Mouse (Mus musculus): ENCODE measurements around the gene Senp6. TPM values are rescaled to one million over a fixed set of nuclear protein-coding genes. Genes with fewer than 3 reads are reported as not detected.

Senp6 gene
- polyA plus RNA-seq, 1 experiment from 2014 or later, result 64.4 TPM

- no peaks in the 10 kb centered on the region for H3K9me3 ChIP-seq (replicated peaks; ENCODE audit: control insufficient read depth, low read length)
- H3K4me2 ChIP-seq (ENCODE audit: low read length), result no peak overlapping the region
- ATAC-seq (no peak), DNase-seq (ENCODE audit: low spot score) (no peak)
- no peak overlapping the region for H3K9ac ChIP-seq (ENCODE audit: low read length)
- H3K27ac ChIP-seq (ENCODE audit: low read depth, low read length), result no peak overlapping the region
- no peak overlapping the region for H3K4me3 ChIP-seq (ENCODE audit: low read depth, low read length)
- no peaks in the 10 kb centered on the region for H3K27me3 ChIP-seq (replicated peaks; ENCODE audit: control insufficient read depth, insufficient read depth, low read length)
- H3K4me1 ChIP-seq (ENCODE audit: control insufficient read depth, insufficient read depth, low read length), result no peaks in the 10 kb centered on the region
- H3K36me3 ChIP-seq (ENCODE audit: control insufficient read depth, insufficient read depth, low read length), result peaks cover 18% of the 10 kb centered on the region
- 82% methylated on average over 3 of the region's 3 CpGs for WGBS
These were observed 29.6 kb downstream of the Senp6 start for GRCm38 (mm10) chr9:80096325-80096724.

GRCm38 (mm10) chr9:80145992-80146587, 79.4 kb downstream of the Senp6 start:
- Histone ChIP-seq H3K4me1 (ENCODE audit: control insufficient read depth, insufficient read depth, low read length) (no peaks in the 10 kb centered on the region), H3K9me3 (replicated peaks; ENCODE audit: control insufficient read depth, low read length) (no peaks in the 10 kb centered on the region), H3K9ac (ENCODE audit: low read length) (no peak overlapping the region), H3K4me2 (ENCODE audit: low read length) (no peak overlapping the region), H3K36me3 (ENCODE audit: control insufficient read depth, insufficient read depth, low read length) (peaks cover 50% of the 10 kb centered on the region), H3K4me3 (ENCODE audit: low read depth, low read length) (no peak overlapping the region), H3K27me3 (replicated peaks; ENCODE audit: control insufficient read depth, insufficient read depth, low read length) (no peaks in the 10 kb centered on the region), H3K27ac (ENCODE audit: low read depth, low read length) (no peak overlapping the region)
- ATAC-seq (no peak), DNase-seq (ENCODE audit: low spot score) (no peak)
- WGBS, result 77% methylated on average over 10 of the region's 10 CpGs

- Histone ChIP-seq H3K4me1 (ENCODE audit: control insufficient read depth, insufficient read depth, low read length) (no peaks in the 10 kb centered on the region), H3K27me3 (replicated peaks; ENCODE audit: control insufficient read depth, insufficient read depth, low read length) (no peaks in the 10 kb centered on the region), H3K36me3 (ENCODE audit: control insufficient read depth, insufficient read depth, low read length) (peaks cover 24% of the 10 kb centered on the region), H3K4me2 (ENCODE audit: low read length) (no peak overlapping the region), H3K9me3 (replicated peaks; ENCODE audit: control insufficient read depth, low read length) (no peaks in the 10 kb centered on the region), H3K9ac (ENCODE audit: low read length) (no peak overlapping the region), H3K27ac (ENCODE audit: low read depth, low read length) (no peak overlapping the region), H3K4me3 (ENCODE audit: low read depth, low read length) (no peak overlapping the region)
- no peak for ATAC-seq
- WGBS, result 86% methylated on average over 5 of the region's 5 CpGs
- no peak for DNase-seq (ENCODE audit: low spot score)
These were observed 82.9 kb downstream of the Senp6 start for GRCm38 (mm10) chr9:80149594-80149993.

DNA sequence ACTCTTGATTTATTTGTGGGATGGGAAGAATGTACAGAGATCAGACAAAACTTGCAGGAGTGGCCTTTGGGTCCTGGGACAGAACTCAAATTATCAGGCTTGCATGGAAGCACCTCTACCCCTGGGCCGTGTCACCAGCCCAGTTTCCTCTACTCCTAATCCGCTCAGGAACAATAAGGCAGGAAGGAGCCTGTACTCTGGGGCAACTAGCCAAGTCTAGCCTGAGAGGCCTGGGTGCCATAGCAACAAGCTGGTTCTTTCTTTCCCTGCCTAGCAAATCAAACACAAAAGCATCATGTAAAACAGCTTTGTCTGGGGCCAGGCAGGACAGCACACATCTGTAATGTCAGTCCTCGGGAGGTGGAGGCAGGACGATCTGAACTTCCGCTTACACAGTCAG, 88.6 kb downstream of the Senp6 start:
- H3K4me3 ChIP-seq (ENCODE audit: low read depth, low read length), result no peak overlapping the region
- ATAC-seq, result peak; percentile 86
- no peaks in the 10 kb centered on the region for H3K27me3 ChIP-seq (replicated peaks; ENCODE audit: control insufficient read depth, insufficient read depth, low read length)
- DNase-seq (ENCODE audit: low spot score), result peak; percentile 90
- H3K4me1 ChIP-seq (ENCODE audit: control insufficient read depth, insufficient read depth, low read length), result no peaks in the 10 kb centered on the region
- peak overlapping the region; percentile 33; the same call in 1 of the 2 replicates for H3K27ac ChIP-seq (ENCODE audit: low read depth, low read length)
- no peaks in the 10 kb centered on the region for H3K9me3 ChIP-seq (replicated peaks; ENCODE audit: control insufficient read depth, low read length)
- no peak overlapping the region for H3K9ac ChIP-seq (ENCODE audit: low read length)
- WGBS, result 21% methylated on average over 5 of the region's 5 CpGs
- no peak overlapping the region for H3K4me2 ChIP-seq (ENCODE audit: low read length)
- H3K36me3 ChIP-seq (ENCODE audit: control insufficient read depth, insufficient read depth, low read length), result 0 out of 2 replicates have a peak, but pooled peaks cover 4% of the 10 kb centered on the region

DNA sequence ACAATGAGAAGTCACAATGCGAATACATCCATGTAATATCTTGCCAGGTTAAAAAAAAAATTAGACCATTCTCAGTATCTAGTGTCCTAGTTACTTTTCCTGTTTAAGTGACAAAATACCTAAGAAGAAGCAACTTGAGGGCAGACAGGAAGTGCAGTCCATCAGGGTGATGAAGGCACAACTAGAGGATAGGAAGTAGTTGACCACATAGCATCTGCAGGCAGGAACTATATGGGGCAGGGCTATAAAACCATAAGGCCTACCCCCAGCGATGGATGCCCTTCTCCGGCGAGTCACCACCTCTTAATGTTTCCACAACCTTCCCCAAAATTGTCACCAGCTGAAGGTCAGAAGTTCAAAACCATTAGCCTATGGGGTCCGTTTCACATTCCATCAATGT, 90.1 kb downstream of the Senp6 start:
- Histone ChIP-seq H3K4me2 (ENCODE audit: low read length) (no peak overlapping the region), H3K9me3 (replicated peaks; ENCODE audit: control insufficient read depth, low read length) (no peaks in the 10 kb centered on the region), H3K4me3 (ENCODE audit: low read depth, low read length) (no peak overlapping the region), H3K36me3 (ENCODE audit: control insufficient read depth, insufficient read depth, low read length) (0 out of 2 replicates have a peak, but pooled peaks cover 2% of the 10 kb centered on the region), H3K27ac (ENCODE audit: low read depth, low read length) (no peak overlapping the region), H3K9ac (ENCODE audit: low read length) (no peak overlapping the region), H3K27me3 (replicated peaks; ENCODE audit: control insufficient read depth, insufficient read depth, low read length) (no peaks in the 10 kb centered on the region), H3K4me1 (ENCODE audit: control insufficient read depth, insufficient read depth, low read length) (no peaks in the 10 kb centered on the region)
- ATAC-seq, result no peak
- 95% methylated on average over 5 of the region's 5 CpGs for WGBS
- DNase-seq (ENCODE audit: low spot score), result no peak

DNA sequence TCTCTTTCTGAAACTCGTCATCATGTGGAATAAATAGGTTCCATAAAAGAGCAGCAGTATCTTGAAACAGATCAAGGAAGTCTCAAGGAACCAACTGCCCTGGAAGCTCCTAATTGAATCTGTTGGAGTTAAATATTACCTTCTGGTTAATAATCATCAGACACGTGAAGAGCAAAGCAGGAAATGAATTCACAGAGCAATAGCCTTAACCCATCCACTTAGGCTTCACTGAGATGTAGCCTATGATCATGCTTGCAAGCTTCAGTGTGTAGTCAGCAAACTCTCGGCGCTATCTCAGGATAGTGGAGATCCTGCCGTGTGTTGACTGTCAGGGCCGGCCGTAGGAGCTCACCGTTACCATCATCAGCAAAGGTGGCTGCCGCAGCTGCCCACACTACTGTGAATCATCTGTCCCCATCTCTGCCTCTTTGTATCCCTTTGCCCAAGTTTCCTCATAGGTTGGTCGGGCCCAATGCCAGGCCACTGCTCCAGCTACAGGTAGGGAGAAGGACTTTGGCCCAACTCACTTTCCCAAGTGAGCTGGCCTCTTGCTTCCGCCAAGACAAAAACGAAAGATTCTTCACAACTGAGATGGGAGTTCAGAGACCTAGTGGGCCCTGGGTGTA, 91.2 kb downstream of the Senp6 start:
- no peaks in the 10 kb centered on the region for H3K27me3 ChIP-seq (replicated peaks; ENCODE audit: control insufficient read depth, insufficient read depth, low read length)

DNA sequence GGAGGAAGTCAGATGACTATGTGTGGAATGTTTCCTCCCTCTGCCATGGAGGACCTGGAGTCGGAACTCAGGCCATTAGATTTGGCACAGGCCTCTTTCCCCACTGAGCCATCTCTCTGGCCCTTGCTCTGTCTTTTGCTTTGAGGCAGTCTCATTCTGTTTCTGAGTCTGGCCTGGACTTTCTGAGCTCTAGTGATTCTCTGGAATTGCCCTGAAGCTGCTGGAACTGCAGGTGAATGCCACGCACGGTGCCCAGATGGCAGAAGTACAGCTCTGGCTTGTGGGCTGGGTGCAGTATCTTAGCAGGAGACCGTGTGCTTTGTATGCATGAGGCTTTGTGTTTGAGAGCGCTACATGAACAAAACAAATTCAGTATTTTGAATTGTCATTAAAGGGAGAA, 92.2 kb downstream of the Senp6 start:
- H3K27ac ChIP-seq (ENCODE audit: low read depth, low read length), result no peak overlapping the region
- no peaks in the 10 kb centered on the region for H3K27me3 ChIP-seq (replicated peaks; ENCODE audit: control insufficient read depth, insufficient read depth, low read length)
- H3K9me3 ChIP-seq (replicated peaks; ENCODE audit: control insufficient read depth, low read length), result no peaks in the 10 kb centered on the region
- H3K36me3 ChIP-seq (ENCODE audit: control insufficient read depth, insufficient read depth, low read length), result no peaks in the 10 kb centered on the region
- no peaks in the 10 kb centered on the region for H3K4me1 ChIP-seq (ENCODE audit: control insufficient read depth, insufficient read depth, low read length)
- WGBS, result 75% methylated on average over 5 of the region's 5 CpGs
- no peak overlapping the region for H3K4me3 ChIP-seq (ENCODE audit: low read depth, low read length)
- ATAC-seq (no peak), DNase-seq (ENCODE audit: low spot score) (no peak)
- no peak overlapping the region for H3K9ac ChIP-seq (ENCODE audit: low read length)
- no peak overlapping the region for H3K4me2 ChIP-seq (ENCODE audit: low read length)

More for the DNA sequence above, 91.2 kb downstream of the Senp6 start:
- no peak overlapping the region for H3K9ac ChIP-seq (ENCODE audit: low read length)
- no peak overlapping the region for H3K27ac ChIP-seq (ENCODE audit: low read depth, low read length)
- WGBS, result 91% methylated on average over 12 of the region's 12 CpGs
- ATAC-seq, result no peak
- no peak overlapping the region for H3K4me3 ChIP-seq (ENCODE audit: low read depth, low read length)
- DNase-seq (ENCODE audit: low spot score), result no peak
- no peaks in the 10 kb centered on the region for H3K4me1 ChIP-seq (ENCODE audit: control insufficient read depth, insufficient read depth, low read length)
- no peaks in the 10 kb centered on the region for H3K36me3 ChIP-seq (ENCODE audit: control insufficient read depth, insufficient read depth, low read length)
- H3K4me2 ChIP-seq (ENCODE audit: low read length), result no peak overlapping the region
- no peaks in the 10 kb centered on the region for H3K9me3 ChIP-seq (replicated peaks; ENCODE audit: control insufficient read depth, low read length)

DNA sequence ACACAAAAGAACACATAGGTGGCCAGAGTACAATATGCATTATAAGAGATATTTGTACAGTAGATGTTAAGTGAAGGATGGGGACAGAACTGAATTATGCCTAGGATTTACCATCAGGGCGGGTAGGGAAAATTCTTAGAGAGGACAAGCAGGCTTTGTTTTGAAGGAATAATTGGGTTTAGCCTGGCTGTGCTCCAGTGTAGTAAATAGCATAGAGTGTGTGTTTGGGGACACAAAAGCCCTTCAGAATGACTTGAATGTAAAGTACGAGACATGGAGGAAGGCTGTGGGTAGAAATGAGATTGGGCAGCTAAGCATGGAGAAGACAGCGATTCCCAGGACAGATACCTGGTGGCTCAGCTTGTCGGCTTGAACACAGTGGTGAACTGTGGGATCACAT, 94.7 kb downstream of the Senp6 start:
- DNase-seq (ENCODE audit: low spot score), result peak; percentile 68
- H3K9me3 ChIP-seq (replicated peaks; ENCODE audit: control insufficient read depth, low read length), result no peaks in the 10 kb centered on the region

DNA sequence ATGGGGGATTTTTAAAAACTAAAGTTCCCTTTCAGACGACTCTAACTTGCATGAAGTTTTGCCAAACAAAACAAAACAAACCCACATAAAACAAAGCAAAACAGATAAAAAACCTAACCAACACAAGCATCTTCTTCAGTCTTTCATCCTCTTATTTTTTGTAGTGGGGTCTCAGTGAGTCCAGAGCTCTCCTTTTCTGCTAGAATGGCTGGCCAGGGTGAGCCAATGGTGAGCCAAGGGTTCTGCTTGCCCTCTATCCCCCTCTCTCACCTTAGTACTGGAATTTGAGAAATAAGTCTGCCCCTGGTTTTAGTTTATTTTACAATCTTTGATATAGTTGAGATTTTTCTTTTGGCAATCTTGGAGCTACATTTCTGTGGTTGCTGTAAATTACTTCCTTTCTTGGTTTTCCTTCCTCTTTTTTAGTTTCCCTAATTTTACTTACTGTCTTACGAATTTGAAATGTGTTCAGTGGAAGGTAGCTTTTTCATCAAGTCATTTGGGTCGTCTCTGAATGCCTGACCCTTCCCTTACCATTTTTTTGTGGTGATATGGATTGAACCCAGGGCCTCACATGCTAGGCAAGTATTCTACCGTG, 96.5 kb downstream of the Senp6 start:
- 87% methylated on average over 4 of the region's 4 CpGs for WGBS
- 0 out of 2 replicates have a peak, but pooled peaks cover 2% of the 10 kb centered on the region for H3K4me1 ChIP-seq (ENCODE audit: control insufficient read depth, insufficient read depth, low read length)
- H3K27me3 ChIP-seq (replicated peaks; ENCODE audit: control insufficient read depth, insufficient read depth, low read length), result no peaks in the 10 kb centered on the region
- no peaks in the 10 kb centered on the region for H3K36me3 ChIP-seq (ENCODE audit: control insufficient read depth, insufficient read depth, low read length)
- no peak overlapping the region for H3K27ac ChIP-seq (ENCODE audit: low read depth, low read length)
- no peaks in the 10 kb centered on the region for H3K9me3 ChIP-seq (replicated peaks; ENCODE audit: control insufficient read depth, low read length)
- H3K9ac ChIP-seq (ENCODE audit: low read length), result no peak overlapping the region
- no peak overlapping the region for H3K4me3 ChIP-seq (ENCODE audit: low read depth, low read length)
- ATAC-seq, result no peak
- no peak for DNase-seq (ENCODE audit: low spot score)
- H3K4me2 ChIP-seq (ENCODE audit: low read length), result no peak overlapping the region

More for the DNA sequence above, 94.7 kb downstream of the Senp6 start:
- H3K4me1 ChIP-seq (ENCODE audit: control insufficient read depth, insufficient read depth, low read length), result 0 out of 2 replicates have a peak, but pooled peaks cover 2% of the 10 kb centered on the region
- no peak overlapping the region for H3K27ac ChIP-seq (ENCODE audit: low read depth, low read length)
- H3K27me3 ChIP-seq (replicated peaks; ENCODE audit: control insufficient read depth, insufficient read depth, low read length), result no peaks in the 10 kb centered on the region
- H3K4me3 ChIP-seq (ENCODE audit: low read depth, low read length), result no peak overlapping the region
- 22% methylated on average over 4 of the region's 4 CpGs for WGBS
- H3K4me2 ChIP-seq (ENCODE audit: low read length), result no peak overlapping the region
- no peaks in the 10 kb centered on the region for H3K36me3 ChIP-seq (ENCODE audit: control insufficient read depth, insufficient read depth, low read length)
- no peak for ATAC-seq
- no peak overlapping the region for H3K9ac ChIP-seq (ENCODE audit: low read length)
